Mouse (Mus musculus) spleen, adult 2 months (tissue): ENCODE data around the gene S1pr4.

ENCODE experiments used
- CTCF ChIP-seq: fragments of 200-500 bp; IDR thresholded peaks from 2 replicates; pipeline ENCODE4 v1.5.1; 2011; ENCODE audit warnings: mild to moderate bottlenecking, inconsistent platforms; ENCODE audit not compliant: insufficient read depth, insufficient read length, insufficient replicate concordance; ENCODE audit errors: extremely low read depth
- POLR2A ChIP-seq: fragments of 200-500 bp; IDR thresholded peaks from 2 replicates; pipeline ENCODE4 v1.6.1; 2011; ENCODE audit warnings: low read depth, low read length, inconsistent platforms

GRCm38 (mm10) chr10:81499250-81499901 is 556 bp downstream of the S1pr4 start:
- TF ChIP-seq CTCF (no peak), POLR2A (peak; percentile 98)
